Mouse (Mus musculus): ENCODE measurements around the gene Smarca1. TPM values are rescaled to one million over a fixed set of nuclear protein-coding genes. Genes with fewer than 3 reads are reported as not detected.
A peak's percentile ranks its signal among the peaks of the same experiment; 100 is the strongest.

Smarca1 gene
- polyA plus RNA-seq, 1 experiment from 2014 or later = 22.1 TPM

- peak overlapping the region; percentile 88 for H3K27ac ChIP-seq
- WGBS = 18% methylated on average over 11 of the region's 12 CpGs
- H3K4me1 ChIP-seq = peaks cover 4% of the 10 kb centered on the region; the same call in 1 of the 2 replicates
- no peaks in the 10 kb centered on the region for H3K9me3 ChIP-seq (replicated peaks)
- no peaks in the 10 kb centered on the region for H3K36me3 ChIP-seq
- no peak for DNase-seq (ENCODE audit: low spot score)
- peak overlapping the region; percentile 68 for H3K4me3 ChIP-seq
- H3K27me3 ChIP-seq (ENCODE audit: low read depth, poor library complexity, severe bottlenecking) = peaks cover 19% of the 10 kb centered on the region; the same call in 1 of the 2 replicates
Measured at GRCm38 (mm10) chrX:47891243-47891906, 1.4 kb downstream of the Smarca1 start.

DNA sequence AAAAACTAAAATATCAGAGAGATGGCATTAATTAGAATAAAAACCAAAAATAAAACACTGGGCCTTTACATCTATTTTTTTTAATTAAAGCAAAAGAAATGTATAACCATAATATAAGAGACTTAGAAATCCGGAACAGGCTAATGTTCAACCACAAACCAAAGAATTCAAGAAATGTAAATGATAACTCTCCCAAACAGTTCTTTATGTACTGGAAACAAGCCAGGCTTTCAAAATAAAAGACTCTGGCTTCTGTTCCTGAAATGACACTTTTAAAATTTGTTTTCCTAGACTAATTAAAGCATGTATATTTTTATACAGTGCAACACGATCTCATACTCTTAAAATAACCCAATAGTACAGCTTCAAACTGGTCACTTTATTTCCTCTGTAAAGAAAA, 5.4 kb downstream of the Smarca1 start:
- Histone ChIP-seq H3K36me3 (no peaks in the 10 kb centered on the region; the same call in 1 of the 2 replicates), H3K4me3 (no peak overlapping the region), H3K4me1 (peaks cover 4% of the 10 kb centered on the region; the same call in 1 of the 2 replicates), H3K27me3 (ENCODE audit: low read depth, poor library complexity, severe bottlenecking) (peaks cover 9% of the 10 kb centered on the region; the same call in 1 of the 2 replicates), H3K9me3 (replicated peaks) (no peaks in the 10 kb centered on the region), H3K27ac (no peak overlapping the region)
- 88% methylated on average over 2 of the region's 2 CpGs for WGBS
- no peak for DNase-seq (ENCODE audit: low spot score)

DNA sequence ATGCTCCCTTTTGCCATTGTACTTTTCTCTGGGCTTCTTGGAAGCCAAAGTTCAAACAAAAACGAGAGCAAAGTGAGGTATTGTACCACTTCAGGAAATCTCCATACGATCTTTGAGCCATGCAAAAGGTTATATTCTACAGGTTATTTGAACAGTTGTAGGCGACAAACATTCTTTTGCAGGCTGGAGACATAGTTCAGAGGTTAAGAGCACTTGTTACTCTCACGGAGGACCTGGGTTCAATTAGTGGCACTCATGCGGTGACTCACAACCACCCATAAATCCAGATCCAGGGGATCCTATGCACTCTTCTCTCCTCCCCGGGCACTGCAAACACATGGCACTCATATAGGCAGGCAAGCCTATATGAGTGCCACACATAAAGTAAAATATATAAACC, 10.0 kb downstream of the Smarca1 start:
- H3K4me3 ChIP-seq = no peak overlapping the region
- no peaks in the 10 kb centered on the region; the same call in 1 of the 2 replicates for H3K36me3 ChIP-seq
- no peak for DNase-seq (ENCODE audit: low spot score)
- no peak overlapping the region for H3K27ac ChIP-seq
- 56% methylated on average over 6 of the region's 6 CpGs for WGBS
- H3K4me1 ChIP-seq = no peaks in the 10 kb centered on the region
- no peaks in the 10 kb centered on the region for H3K9me3 ChIP-seq (replicated peaks)
- H3K27me3 ChIP-seq (ENCODE audit: low read depth, poor library complexity, severe bottlenecking) = no peaks in the 10 kb centered on the region

DNA sequence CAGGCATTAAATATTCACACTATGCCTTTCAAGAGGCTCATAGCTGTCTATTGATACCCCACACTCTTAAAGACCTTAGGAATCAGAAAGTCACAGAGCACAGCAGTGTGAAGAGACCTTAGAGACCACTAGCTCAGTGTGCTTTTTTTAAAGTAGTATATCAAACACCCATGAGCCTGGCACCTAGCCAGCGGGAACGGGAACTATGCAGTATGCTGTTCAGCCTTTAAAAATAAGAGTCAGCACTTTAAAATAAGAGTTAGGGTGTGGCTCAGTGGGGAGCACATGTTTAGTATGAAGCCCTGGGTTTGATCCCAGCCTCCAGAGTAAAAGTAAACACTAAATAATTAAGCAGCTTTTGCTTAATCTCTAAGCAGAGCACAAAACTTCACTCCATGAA, 12.7 kb downstream of the Smarca1 start:
- no peaks in the 10 kb centered on the region for H3K4me1 ChIP-seq
- no peak overlapping the region for H3K4me3 ChIP-seq
- no peak for DNase-seq (ENCODE audit: low spot score)
- no peaks in the 10 kb centered on the region for H3K9me3 ChIP-seq (replicated peaks)
- H3K36me3 ChIP-seq = no peaks in the 10 kb centered on the region; the same call in 1 of the 2 replicates
- H3K27me3 ChIP-seq (ENCODE audit: low read depth, poor library complexity, severe bottlenecking) = no peaks in the 10 kb centered on the region
- 65% methylated on average over 2 of the region's 2 CpGs for WGBS
- H3K27ac ChIP-seq = no peak overlapping the region

- H3K4me3 ChIP-seq = no peak overlapping the region
- H3K4me1 ChIP-seq = no peaks in the 10 kb centered on the region
- 97% methylated on average over 1 of the region's 1 CpGs for WGBS
- DNase-seq (ENCODE audit: low spot score) = no peak
- H3K9me3 ChIP-seq (replicated peaks) = no peaks in the 10 kb centered on the region
- H3K27me3 ChIP-seq (ENCODE audit: low read depth, poor library complexity, severe bottlenecking) = no peaks in the 10 kb centered on the region
- no peak overlapping the region for H3K27ac ChIP-seq
- H3K36me3 ChIP-seq = peaks cover 9% of the 10 kb centered on the region
Measured at GRCm38 (mm10) chrX:47858544-47858943, 34.2 kb downstream of the Smarca1 start.

DNA sequence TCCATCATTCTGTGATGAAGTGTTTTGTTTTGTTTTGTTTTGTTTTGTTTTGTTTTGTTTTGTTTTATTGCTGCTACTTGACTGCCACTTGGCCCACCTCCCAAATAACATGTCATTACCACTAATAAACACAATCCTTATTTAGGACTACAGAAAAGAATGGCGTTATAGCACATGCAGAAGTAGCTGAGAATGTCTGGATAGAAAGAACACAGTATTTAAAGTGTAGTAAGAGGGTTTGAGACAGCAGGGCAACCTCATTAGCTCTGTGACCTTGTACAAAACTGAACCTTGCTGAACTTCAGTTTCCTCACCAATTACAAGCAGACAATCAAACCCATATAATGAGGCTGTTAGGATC, 57.0 kb downstream of the Smarca1 start:
- Histone ChIP-seq H3K27ac (no peak overlapping the region), H3K27me3 (ENCODE audit: low read depth, poor library complexity, severe bottlenecking) (no peaks in the 10 kb centered on the region), H3K36me3 (no peaks in the 10 kb centered on the region), H3K4me3 (no peak overlapping the region), H3K9me3 (replicated peaks) (no peaks in the 10 kb centered on the region), H3K4me1 (no peaks in the 10 kb centered on the region)
- WGBS = 64% methylated on average over 1 of the region's 1 CpGs
- no peak for DNase-seq (ENCODE audit: low spot score)

- Histone ChIP-seq H3K27ac (no peak overlapping the region), H3K4me3 (no peak overlapping the region), H3K36me3 (no peaks in the 10 kb centered on the region), H3K27me3 (ENCODE audit: low read depth, poor library complexity, severe bottlenecking) (no peaks in the 10 kb centered on the region), H3K4me1 (no peaks in the 10 kb centered on the region), H3K9me3 (replicated peaks) (no peaks in the 10 kb centered on the region)
- DNase-seq (ENCODE audit: low spot score) = no peak
- WGBS = 62% methylated on average over 6 of the region's 6 CpGs
Measured at GRCm38 (mm10) chrX:47835098-47835834, 57.5 kb downstream of the Smarca1 start.

DNA sequence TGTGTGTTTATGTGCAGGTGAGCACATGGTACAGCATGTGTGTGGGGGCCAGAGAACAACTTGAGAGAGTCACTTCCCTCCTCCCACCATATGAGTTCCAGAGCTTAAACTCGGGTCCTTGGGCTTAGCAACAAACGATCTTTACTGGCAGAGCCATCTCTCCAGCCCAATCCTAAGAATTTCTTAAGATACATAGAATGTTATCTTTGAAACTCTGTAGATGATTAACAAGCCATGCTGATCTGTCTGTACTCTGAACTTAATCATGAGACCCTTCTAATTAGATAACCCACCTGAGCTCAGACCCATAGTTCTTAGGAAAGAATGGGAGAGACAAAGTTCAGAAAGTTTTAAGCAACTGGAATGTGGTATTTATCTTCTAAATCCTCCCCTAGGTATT, 59.3 kb downstream of the Smarca1 start:
- no peaks in the 10 kb centered on the region for H3K36me3 ChIP-seq
- no peak overlapping the region for H3K27ac ChIP-seq
- 83% methylated on average over 2 of the region's 2 CpGs for WGBS
- DNase-seq (ENCODE audit: low spot score) = no peak
- H3K4me3 ChIP-seq = no peak overlapping the region
- no peaks in the 10 kb centered on the region for H3K27me3 ChIP-seq (ENCODE audit: low read depth, poor library complexity, severe bottlenecking)
- H3K4me1 ChIP-seq = no peaks in the 10 kb centered on the region
- no peaks in the 10 kb centered on the region for H3K9me3 ChIP-seq (replicated peaks)

GRCm38 (mm10) chrX:47820566-47820965, 72.2 kb downstream of the Smarca1 start:
- H3K27ac ChIP-seq = no peak overlapping the region
- H3K36me3 ChIP-seq = 0 out of 2 replicates have a peak, but pooled peaks cover 3% of the 10 kb centered on the region
- WGBS = 74% methylated on average over 2 of the region's 2 CpGs
- H3K4me3 ChIP-seq = no peak overlapping the region
- H3K27me3 ChIP-seq (ENCODE audit: low read depth, poor library complexity, severe bottlenecking) = no peaks in the 10 kb centered on the region
- DNase-seq (ENCODE audit: low spot score) = no peak
- H3K9me3 ChIP-seq (replicated peaks) = no peaks in the 10 kb centered on the region
- H3K4me1 ChIP-seq = no peaks in the 10 kb centered on the region

- no peak for DNase-seq (ENCODE audit: low spot score)
- no peak overlapping the region for H3K4me3 ChIP-seq
- 88% methylated on average over 2 of the region's 2 CpGs for WGBS
- no peaks in the 10 kb centered on the region for H3K27me3 ChIP-seq (ENCODE audit: low read depth, poor library complexity, severe bottlenecking)
- no peak overlapping the region for H3K27ac ChIP-seq
- H3K36me3 ChIP-seq = no peaks in the 10 kb centered on the region
- no peaks in the 10 kb centered on the region for H3K4me1 ChIP-seq
- no peaks in the 10 kb centered on the region for H3K9me3 ChIP-seq (replicated peaks)
Measured at GRCm38 (mm10) chrX:47808717-47809116, 84.1 kb downstream of the Smarca1 start.

DNA sequence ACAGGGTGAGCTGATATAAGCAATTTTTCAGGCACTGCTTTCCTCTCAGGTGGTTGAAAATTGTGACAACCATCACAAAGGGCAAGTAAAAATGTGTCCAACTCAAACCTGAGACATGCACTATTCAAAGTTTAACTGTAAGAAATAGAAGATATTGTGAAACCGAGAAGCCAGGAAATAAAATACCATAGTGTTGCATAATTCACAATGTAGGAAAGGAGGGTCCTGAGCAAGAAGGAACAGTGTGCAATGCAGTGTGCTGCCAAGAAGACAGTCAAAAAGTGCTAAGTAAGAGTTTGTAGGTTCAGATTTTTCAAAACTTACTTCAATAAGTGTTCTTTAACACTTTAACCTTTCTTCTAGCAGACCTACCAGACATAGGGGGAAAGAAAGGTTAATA, 128.3 kb downstream of the Smarca1 start:
- WGBS = 88% methylated on average over 1 of the region's 1 CpGs
- Histone ChIP-seq H3K27me3 (ENCODE audit: low read depth, poor library complexity, severe bottlenecking) (no peaks in the 10 kb centered on the region), H3K9me3 (replicated peaks) (no peaks in the 10 kb centered on the region), H3K4me1 (no peaks in the 10 kb centered on the region), H3K27ac (no peak overlapping the region), H3K4me3 (no peak overlapping the region), H3K36me3 (no peaks in the 10 kb centered on the region)
- no peak for DNase-seq (ENCODE audit: low spot score)

DNA sequence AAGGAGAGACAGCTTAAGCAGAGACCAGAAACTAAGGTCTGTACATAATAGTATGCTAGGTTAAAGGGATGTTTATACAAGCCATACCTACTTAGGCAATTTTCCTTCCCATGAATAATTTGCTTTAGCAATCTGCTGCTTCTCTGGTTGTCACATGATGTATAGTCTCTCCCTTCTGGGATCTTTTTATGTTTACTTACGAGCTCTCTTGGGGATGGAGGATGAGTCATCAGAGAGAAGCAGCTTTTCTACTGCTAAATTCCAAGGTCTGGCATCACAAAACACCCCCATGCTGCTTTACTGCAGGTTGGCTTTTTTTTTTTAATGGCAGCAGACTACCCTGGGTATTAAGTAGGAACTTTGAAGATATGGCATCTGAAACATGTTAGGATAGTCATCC, 132.6 kb downstream of the Smarca1 start:
- WGBS = 56% methylated on average over 1 of the region's 1 CpGs
- no peaks in the 10 kb centered on the region for H3K4me1 ChIP-seq
- no peak for DNase-seq (ENCODE audit: low spot score)
- H3K4me3 ChIP-seq = no peak overlapping the region
- no peaks in the 10 kb centered on the region for H3K27me3 ChIP-seq (ENCODE audit: low read depth, poor library complexity, severe bottlenecking)
- H3K9me3 ChIP-seq (replicated peaks) = no peaks in the 10 kb centered on the region
- H3K27ac ChIP-seq = no peak overlapping the region
- H3K36me3 ChIP-seq = no peaks in the 10 kb centered on the region
